Mouse (Mus musculus) liver, embryonic 14.5 days (tissue): ENCODE measurements around the gene Hbq1a. TPM values are rescaled to one million over a fixed set of nuclear protein-coding genes. Genes with fewer than 3 reads are reported as not detected.
A peak's percentile ranks its signal among the peaks of the same experiment; 100 is the strongest.
"Not testable (repeated sequence)": the region's sequence is repeated elsewhere in the genome, so short reads cannot be mapped to it uniquely, and the experiment has no call there.

Experiments used
- ATAC-seq: fragments of 200-750 bp; cut with Nextera tagmentation; 2 replicates; pipeline ENCODE4 v1.8.0; 2017; ENCODE audit warnings: moderate number of reproducible peaks, mild to moderate bottlenecking, moderate library complexity; ENCODE audit not compliant: insufficient read depth
- DNase-seq, 3 experiments: peaks; one replicate each; pipeline ENCODE4 v3.0.0-alpha.2; 2012 to 2013; ENCODE audit warnings: low read depth in 3 of 3, low spot score in 3 of 3
- H3K27ac ChIP-seq: fragments of 300-500 bp; sonication (generic); 2 replicates; pipeline ENCODE4 v1.5.1; 2014; ENCODE audit warnings: moderate library complexity, mild to moderate bottlenecking, control low read depth, inconsistent platforms
- H3K27me3 ChIP-seq: fragments of 300-500 bp; sonication (generic); 2 replicates; pipeline ENCODE4 v1.6.1; 2014; ENCODE audit warnings: mild to moderate bottlenecking, low read length, moderate library complexity; ENCODE audit not compliant: control insufficient read depth, insufficient read depth
- H3K36me3 ChIP-seq: fragments of 300-500 bp; sonication (generic); replicated peaks from 2 replicates; pipeline ENCODE4 v1.6.1; 2014; ENCODE audit warnings: low read depth; ENCODE audit not compliant: control insufficient read depth, insufficient read depth
- H3K4me1 ChIP-seq, 2 experiments: fragments of 200-500 bp in 1 of 2; fragments of 300-500 bp in 1 of 2; sonication (generic) in 1 of 2; replicated peaks; 2 replicates each; pipeline ENCODE4 v1.6.1; 2012 to 2014; ENCODE audit warnings: antibody characterized with exemption in 1 of 2, inconsistent platforms in 1 of 2, low read length in 1 of 2; ENCODE audit not compliant: control insufficient read depth in 2 of 2, insufficient read depth in 2 of 2
- H3K4me2 ChIP-seq: fragments of 300-500 bp; sonication (generic); 2 replicates; pipeline ENCODE4 v1.6.1; 2014; ENCODE audit warnings: low read depth, mild to moderate bottlenecking, control low read depth, moderate library complexity
- H3K4me3 ChIP-seq, 2 experiments: fragments of 200-500 bp in 1 of 2; fragments of 300-500 bp in 1 of 2; sonication (generic) in 1 of 2; 2 replicates each; pipeline ENCODE4 v1.5.1; 2012 to 2014; ENCODE audit warnings: low read depth in 2 of 2, low read length in 2 of 2, mild to moderate bottlenecking in 2 of 2, control low read depth in 1 of 2, inconsistent platforms in 1 of 2, moderate library complexity in 1 of 2; ENCODE audit not compliant: insufficient read depth in 1 of 2
- H3K9ac ChIP-seq: fragments of 300-500 bp; sonication (generic); replicated peaks from 2 replicates; pipeline ENCODE4 v1.6.1; 2014; ENCODE audit warnings: mild to moderate bottlenecking, control low read depth, moderate library complexity
- H3K9me3 ChIP-seq: fragments of 300-500 bp; sonication (generic); 2 replicates; pipeline ENCODE4 v1.6.1; 2016; ENCODE audit warnings: low read length, mixed read lengths; ENCODE audit not compliant: control insufficient read depth
- CTCF ChIP-seq: IDR thresholded peaks from 2 replicates; pipeline ENCODE4 v1.5.1; 2016; ENCODE audit warnings: antibody characterized with exemption, low read depth, control low read depth
- EP300 ChIP-seq: IDR thresholded peaks from 2 replicates; pipeline ENCODE4 v1.6.1; 2016; ENCODE audit warnings: antibody characterized with exemption, low read depth
- WGBS: fragments of 180-500 bp; shearing (Covaris S2); extraction: QIAGEN DNeasy Blood & Tissue Kit; methylation state at CpG from one replicate; pipeline ENCODE4 v1.1.7; 2014; ENCODE audit not compliant: insufficient replicate concordance; 5-methylcytosine and 5-hydroxymethylcytosine counted together
- polyA plus RNA-seq, 2 experiments: library from polyadenylated mRNA; depleted of rRNA in 1 of 2; stranded (reverse) in 1 of 2; unstranded in 1 of 2; fragments of >200 nt; fragmentation: Nextera tagmentation in 1 of 2; extraction: Ambion mirVana in 1 of 2; gene quantifications; 2 replicates each; pipeline versions ENCODE4 v1.2.1 to v1.2.3; 2012 to 2014

Hbq1a gene
- polyA plus RNA-seq (2012; rRNA removed), result 7.8 and 9.1 TPM in 2 replicates
- 7.9 TPM in 2 replicates for polyA plus RNA-seq (2014; fragmentation: Nextera tagmentation; extraction: Ambion mirVana)

DNA sequence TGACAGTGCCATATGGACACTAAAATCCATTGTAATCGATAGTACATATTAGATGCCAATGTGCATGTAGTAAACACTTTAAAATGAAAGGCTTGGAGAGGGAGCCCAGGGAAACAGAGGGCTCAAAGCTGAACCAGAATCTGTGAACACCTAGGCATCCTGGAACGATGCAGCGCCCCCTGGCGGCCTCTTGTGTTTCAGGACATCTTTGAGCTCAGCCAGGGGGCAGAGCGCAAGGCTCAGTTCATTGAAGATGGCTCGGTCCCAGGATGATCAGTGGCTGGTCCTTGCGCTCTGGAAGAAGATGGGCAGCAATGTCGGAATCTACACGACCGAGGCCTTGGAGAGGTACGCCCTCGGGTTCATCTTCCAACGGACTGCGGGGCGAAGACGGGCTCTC lies at the start of gene Hbq1a:
Gene Hbq1a, plus strand, starts transcription at position 205 of the 400 bp plus-strand sequence.
- H3K4me2 ChIP-seq, result peak within 1 kb of the TSS; percentile 61
- peaks cover 4 to 15% of the 10 kb centered on the region in 2 experiments for H3K4me1 ChIP-seq
- H3K9me3 ChIP-seq, ATAC-seq, H3K27me3 ChIP-seq: not testable (repeated sequence)
- 5% methylated on average over 16 of the region's 16 CpGs for WGBS
- peak within 1 kb of the TSS; percentile 51 to 69 for H3K4me3 ChIP-seq
- peak within 1 kb of the TSS; percentile 66 for H3K9ac ChIP-seq
- H3K27ac ChIP-seq, result peak within 1 kb of the TSS; percentile 87
- DNase-seq, result peak in 1 of 3 experiments; percentile 53
- TF ChIP-seq CTCF (peak; percentile 95), EP300 (0 out of 2 replicates have a peak, but pooled peaks have one; percentile 10)
- peaks cover 19% of the 10 kb centered on the region for H3K36me3 ChIP-seq

DNA sequence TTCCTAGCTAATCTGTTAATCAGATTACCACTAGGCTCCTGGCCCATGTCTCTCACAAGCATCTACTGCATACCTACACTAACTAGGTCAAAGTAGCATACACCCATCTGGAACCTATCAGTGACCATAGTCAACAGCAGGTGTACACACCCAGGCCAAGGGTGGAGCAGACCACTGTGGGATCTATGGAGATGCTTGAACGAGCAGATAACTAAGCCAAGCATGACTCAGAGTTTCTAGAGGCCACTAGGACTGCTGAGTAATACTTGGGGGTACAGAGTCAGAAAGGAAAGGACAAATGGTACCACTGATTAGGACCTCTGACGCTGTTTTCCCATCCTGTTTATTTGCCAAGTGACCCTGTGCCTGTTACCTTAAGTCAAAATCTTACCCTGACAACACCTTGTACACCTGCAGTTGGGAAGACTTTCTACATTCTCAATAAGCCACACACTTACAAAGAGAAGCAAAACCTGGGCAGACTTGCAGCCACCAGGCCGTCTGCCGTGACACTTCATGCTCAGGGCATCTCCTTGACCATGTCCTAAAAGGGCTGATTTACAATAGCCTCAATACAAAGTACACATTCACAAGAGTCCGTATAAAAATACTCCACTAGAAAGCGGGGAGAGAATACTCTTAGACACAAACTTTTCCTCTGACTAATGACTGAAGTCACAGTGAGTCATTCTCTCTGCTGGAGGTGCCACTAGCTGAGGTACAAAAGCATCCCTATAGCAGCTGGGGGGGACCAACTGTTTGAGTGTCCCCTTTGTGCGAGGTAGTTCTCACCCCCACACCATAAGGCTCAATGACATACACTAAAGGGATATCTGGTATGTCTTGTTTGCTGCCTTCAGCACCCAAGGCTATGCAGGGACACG lies 48.7 kb upstream of the Hbq1a start:
- 44% methylated on average over 8 of the region's 8 CpGs for WGBS
- peak; percentile 100 for TF ChIP-seq EP300
- TF ChIP-seq CTCF, result no peak
- Histone ChIP-seq H3K27me3 (no peaks in the 10 kb centered on the region), H3K4me2 (peak overlapping the region; percentile 57), H3K4me3 (0 out of 4 replicates have a peak overlapping the region, but pooled peaks of 1 of the 2 experiments have one; percentile 18), H3K9ac (peak overlapping the region; percentile 74), H3K9me3 (no peaks in the 10 kb centered on the region), H3K27ac (peak overlapping the region; percentile 100), H3K36me3 (peaks cover 72% of the 10 kb centered on the region), H3K4me1 (peaks cover 90 to 94% of the 10 kb centered on the region in 2 experiments)
- DNase-seq, result peak; percentile 97 to 99 (median 98)
- peak; percentile 99 for ATAC-seq

DNA sequence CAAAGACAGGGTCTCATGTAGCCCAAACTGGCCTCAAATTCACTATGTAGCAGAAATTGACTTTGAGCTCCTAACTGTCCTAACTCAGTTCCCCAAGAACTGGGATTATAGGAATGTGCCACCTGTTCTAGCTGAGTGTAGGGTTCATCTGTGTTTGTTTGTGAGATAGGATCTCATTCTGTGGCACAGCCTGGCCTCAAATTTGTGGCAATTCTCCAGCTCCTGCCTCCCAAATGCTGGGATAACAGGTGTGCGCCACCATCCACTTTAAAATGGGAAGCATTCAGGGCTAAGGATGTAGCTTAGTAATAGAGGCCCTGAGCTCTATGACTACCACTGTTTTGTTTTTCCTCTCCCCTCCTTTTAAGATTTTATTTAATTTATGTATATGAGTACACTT lies 46.7 kb upstream of the Hbq1a start:
- Histone ChIP-seq H3K27ac (peak overlapping the region; percentile 100), H3K9ac (peak overlapping the region; percentile 63), H3K27me3 (no peaks in the 10 kb centered on the region), H3K36me3 (peaks cover 52% of the 10 kb centered on the region), H3K4me1 (peaks cover 88 to 92% of the 10 kb centered on the region in 2 experiments), H3K4me2 (peak overlapping the region; percentile 16; the same call in 1 of the 2 replicates), H3K9me3 (no peaks in the 10 kb centered on the region), H3K4me3 (no peak overlapping the region)
- 92% methylated on average over 1 of the region's 1 CpGs for WGBS
- TF ChIP-seq EP300 (no peak), CTCF (no peak)
- ATAC-seq (no peak), DNase-seq (no peak)

DNA sequence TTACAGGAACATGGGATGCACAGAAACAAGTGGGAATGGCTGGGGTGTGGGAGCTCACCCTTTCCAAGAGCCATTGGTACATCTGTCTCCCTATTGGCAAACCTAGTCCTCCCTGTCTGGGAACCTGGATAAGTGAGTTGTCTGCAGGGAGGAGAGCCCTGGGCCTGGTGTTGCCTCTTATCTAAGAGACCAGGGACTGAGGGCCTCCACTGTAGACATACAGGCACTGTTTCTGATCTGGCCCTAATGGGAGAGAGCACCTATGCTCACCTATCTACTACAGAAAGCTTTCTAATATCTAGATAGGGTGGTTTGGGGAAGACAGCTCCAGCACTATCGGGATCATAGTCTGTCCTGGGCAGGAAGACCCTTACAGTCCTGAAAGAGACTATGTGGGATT lies 43.7 kb upstream of the Hbq1a start:
- no peaks in the 10 kb centered on the region for H3K27me3 ChIP-seq
- H3K27ac ChIP-seq, result peak overlapping the region; percentile 100
- H3K4me1 ChIP-seq, result peaks cover 74 to 75% of the 10 kb centered on the region in 2 experiments
- ATAC-seq, result peak; percentile 99
- H3K4me3 ChIP-seq, result peak overlapping the region; percentile 13 to 22; a peak in 3 of 4 replicates
- TF ChIP-seq EP300, result peak; percentile 97
- no peak for TF ChIP-seq CTCF
- 12% methylated on average over 1 of the region's 1 CpGs for WGBS
- DNase-seq, result peak; percentile 89 to 93 (median 90)
- peak overlapping the region; percentile 92 for H3K9ac ChIP-seq
- H3K36me3 ChIP-seq, result peaks cover 45% of the 10 kb centered on the region
- no peaks in the 10 kb centered on the region for H3K9me3 ChIP-seq
- peak overlapping the region; percentile 54 for H3K4me2 ChIP-seq

DNA sequence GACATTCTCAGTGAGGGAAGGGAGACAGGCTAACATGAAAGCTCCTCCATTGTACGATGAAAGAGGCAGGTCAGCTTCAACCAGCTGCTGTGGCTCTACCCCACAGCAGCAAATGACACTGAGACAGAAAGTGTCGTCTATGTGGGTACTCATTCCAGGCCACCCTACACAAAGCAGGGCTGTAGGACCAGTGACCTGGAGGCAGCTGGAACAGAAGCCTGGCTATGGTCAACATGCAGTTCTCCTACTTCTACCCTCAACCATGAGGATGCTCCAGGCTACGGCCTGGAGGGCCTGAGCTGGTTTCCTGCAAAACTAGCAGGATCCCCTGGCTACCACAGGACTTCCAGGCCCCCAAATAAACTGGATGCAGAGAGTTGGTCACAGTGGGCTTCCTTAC lies 43.3 kb upstream of the Hbq1a start:
- H3K4me1 ChIP-seq, result peaks cover 70 to 73% of the 10 kb centered on the region in 2 experiments

More for the DNA sequence above, 43.3 kb upstream of the Hbq1a start:
- WGBS, result 44% methylated on average over 3 of the region's 3 CpGs
- Histone ChIP-seq H3K4me2 (peak overlapping the region; percentile 54), H3K9ac (peak overlapping the region; percentile 92), H3K4me3 (peak overlapping the region; percentile 11 to 22; a peak in 3 of 4 replicates), H3K9me3 (no peaks in the 10 kb centered on the region), H3K36me3 (peaks cover 43% of the 10 kb centered on the region), H3K27me3 (no peaks in the 10 kb centered on the region), H3K27ac (peak overlapping the region; percentile 100)
- ATAC-seq (peak; percentile 14; the same call in 1 of the 2 replicates), DNase-seq (no peak)
- TF ChIP-seq CTCF (no peak), EP300 (no peak)
